Mouse (Mus musculus) heart, postnatal 0 days (tissue): Measurements from ENCODE around the gene Commd6.

Experiments used
- CTCF ChIP-seq: IDR thresholded peaks from 2 replicates; pipeline ENCODE4 v1.5.1; 2016; ENCODE audit warnings: antibody characterized with exemption, control low read depth, low read depth
- EP300 ChIP-seq: IDR thresholded peaks from 2 replicates; pipeline ENCODE4 v1.6.1; 2016; ENCODE audit warnings: antibody characterized with exemption, low read depth

- no peak for TF ChIP-seq CTCF
- no peak for TF ChIP-seq EP300
These were observed 49.4 kb downstream of the Commd6 start for GRCm38 (mm10) chr14:101591101-101591500.
